Mouse (Mus musculus) gastrocnemius, postnatal 4 days (tissue): Measurements from ENCODE around the gene Vmn1r177. TPM values are rescaled to one million over a fixed set of nuclear protein-coding genes. Genes with fewer than 3 reads are reported as not detected.
"Not testable (repeated sequence)": the region's sequence is repeated elsewhere in the genome, so short reads cannot be mapped to it uniquely, and the experiment has no call there.

Experiments used
- DNase-seq, 2 experiments: peaks; one replicate each; pipeline ENCODE4 v3.0.0; 2021 to 2022; ENCODE audit warnings: low spot score in 2 of 2, mixed read lengths in 2 of 2
- long read RNA-seq, 2 experiments: library from polyadenylated mRNA; stranded (forward); transcript quantifications; one replicate each; pipeline ENCODE4 v2.0.0; 2021
- total RNA-seq, 2 experiments: library from RNA; stranded (reverse); gene quantifications; 2 replicates each; pipeline ENCODE4 v1.2.3; 2021

The Vmn1r177 gene
- total RNA-seq, result not detected
- long read RNA-seq, experiment 1, result 0 reads
- long read RNA-seq, experiment 2, result 0 reads

DNA sequence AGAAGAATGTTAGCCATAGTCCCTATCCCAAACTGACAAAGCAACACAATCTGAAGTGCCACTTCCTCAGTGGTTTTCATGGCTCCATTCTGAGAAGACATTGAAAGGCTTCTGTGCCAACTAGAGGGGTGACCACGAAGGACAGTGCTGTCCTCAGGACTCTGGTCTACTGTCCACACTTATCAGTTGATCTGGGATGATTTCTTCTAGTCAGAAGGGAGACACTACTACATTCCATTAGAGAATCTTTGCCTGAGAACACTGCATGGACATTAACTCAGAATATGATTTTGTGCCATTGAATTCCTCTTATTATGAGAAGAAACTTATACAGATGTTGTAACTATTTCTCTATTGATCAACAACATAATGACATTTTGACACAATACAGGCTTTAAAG lies at the start of gene Vmn1r177:
Gene Vmn1r177 (minus strand): TSS at position 101 of the 400 bp plus-strand sequence.
- not testable (repeated sequence) for DNase-seq

- DNase-seq, result no peak
Measured at GRCm38 (mm10) chr7:23891709-23892108, 25.5 kb upstream of the Vmn1r177 start, which contains the start of gene Vmn1r178. Gene Vmn1r178, plus strand, starts transcription at chr7:23892009.

DNA sequence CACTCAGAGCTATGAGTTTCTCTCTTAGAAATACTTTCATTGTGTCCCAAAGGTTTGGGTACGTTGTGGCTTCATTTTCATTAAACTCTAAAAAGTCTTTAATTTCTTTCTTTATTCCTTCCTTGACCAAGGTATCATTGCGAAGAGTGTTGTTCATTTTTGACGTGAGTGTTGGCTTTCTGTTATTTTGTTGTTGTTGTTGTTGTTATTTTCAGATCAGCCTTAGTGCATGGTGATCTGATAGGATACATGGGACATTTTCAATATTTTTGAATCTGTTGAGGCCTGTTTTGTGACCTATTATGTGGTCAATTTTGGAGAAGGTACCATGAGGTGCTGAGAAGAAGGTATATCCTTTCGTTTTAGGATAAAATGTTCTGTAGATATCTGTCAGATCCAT lies 10.7 kb upstream of the Vmn1r177 start:
- not testable (repeated sequence) for DNase-seq

DNA sequence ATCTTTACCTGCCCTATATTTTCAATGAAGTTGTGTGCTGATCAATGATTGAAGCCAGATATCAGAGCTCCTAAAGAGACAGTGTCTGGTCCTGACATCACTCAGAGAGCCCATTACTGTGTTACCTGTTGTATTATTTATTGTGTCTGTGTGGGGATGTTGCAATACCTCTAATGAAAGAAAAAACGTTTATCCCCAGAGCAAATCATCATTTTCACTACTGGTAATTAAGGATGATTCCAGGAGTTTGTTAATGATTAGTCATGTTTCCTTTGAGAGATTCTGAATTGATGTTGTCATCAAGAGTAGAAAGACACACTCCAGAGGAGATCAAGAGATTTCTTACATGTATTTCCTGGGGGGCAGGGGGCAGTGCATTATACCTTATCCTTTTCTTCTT lies 29.0 kb downstream of the Vmn1r177 start, which contains the start of gene Vmn1r176:
Gene Vmn1r176 (minus strand): TSS at position 101 of the 400 bp plus-strand sequence.
- DNase-seq, result not testable (repeated sequence)

Other genes with a start within 250 kb of the Vmn1r177 start
- not detected for gene Vmn1r171, start 235.7 kb downstream of the Vmn1r177 start, total RNA-seq
- not detected for gene Vmn1r172, start 208.1 kb downstream of the Vmn1r177 start, total RNA-seq
- not detected for gene Vmn1r173, start 165.7 kb downstream of the Vmn1r177 start, total RNA-seq
- not detected for gene Vmn1r174, start 114.2 kb downstream of the Vmn1r177 start, total RNA-seq
- gene Vmn1r175, start 55.8 kb downstream of the Vmn1r177 start, total RNA-seq, result not detected
- not detected for gene Vmn1r176, start 29.1 kb downstream of the Vmn1r177 start, total RNA-seq
- gene Vmn1r178, start 25.6 kb upstream of the Vmn1r177 start, total RNA-seq, result not detected
- gene Vmn1r179, start 60.5 kb upstream of the Vmn1r177 start, total RNA-seq, result not detected
- gene Vmn1r180, start 84.2 kb upstream of the Vmn1r177 start, total RNA-seq, result not detected
- gene Vmn1r181, start 108.2 kb upstream of the Vmn1r177 start, total RNA-seq, result not detected
- not detected for gene V1rd19, start 135.2 kb upstream of the Vmn1r177 start, total RNA-seq
- not detected for gene Vmn1r183, start 186.8 kb upstream of the Vmn1r177 start, total RNA-seq
- gene Zfp180, start 215.5 kb upstream of the Vmn1r177 start, total RNA-seq, result 1 to 10 TPM; 9.1 TPM
- gene Zfp112, start 245.9 kb upstream of the Vmn1r177 start, total RNA-seq, result 1 to 10 TPM; 4.4 to 4.5 TPM